Mouse (Mus musculus) erythroblast, embryonic 14.5 days (primary cell): ENCODE data around the gene Nfia.

Experiments
- GATA1 ChIP-seq: IDR thresholded peaks from 2 replicates; pipeline ENCODE4 v1.6.1; 2012; ENCODE audit warnings: low read length, inconsistent platforms, mixed read lengths
- TAL1 ChIP-seq: IDR thresholded peaks from 3 replicates; pipeline ENCODE4 v1.6.1; 2012; ENCODE audit warnings: low read length, inconsistent platforms, mixed read lengths

GRCm38 (mm10) chr4:97782069-97782468 lies 9.5 kb downstream of the Nfia start:
- TF ChIP-seq TAL1 (no peak), GATA1 (no peak)
